Mouse (Mus musculus) liver, embryonic 14.5 days (tissue): Measurements from ENCODE around the gene Syt8.

Source experiments
- CTCF ChIP-seq: IDR thresholded peaks from 2 replicates; pipeline ENCODE4 v1.5.1; 2016; ENCODE audit warnings: antibody characterized with exemption, low read depth, control low read depth
- EP300 ChIP-seq: IDR thresholded peaks from 2 replicates; pipeline ENCODE4 v1.6.1; 2016; ENCODE audit warnings: antibody characterized with exemption, low read depth

GRCm38 (mm10) chr7:142459299-142459691 is 24.6 kb downstream of the Syt8 start:
- TF ChIP-seq CTCF: no peak
- no peak for TF ChIP-seq EP300
